ENCODE assay signal across 28 mouse cellular contexts in the genomic region with DNA sequence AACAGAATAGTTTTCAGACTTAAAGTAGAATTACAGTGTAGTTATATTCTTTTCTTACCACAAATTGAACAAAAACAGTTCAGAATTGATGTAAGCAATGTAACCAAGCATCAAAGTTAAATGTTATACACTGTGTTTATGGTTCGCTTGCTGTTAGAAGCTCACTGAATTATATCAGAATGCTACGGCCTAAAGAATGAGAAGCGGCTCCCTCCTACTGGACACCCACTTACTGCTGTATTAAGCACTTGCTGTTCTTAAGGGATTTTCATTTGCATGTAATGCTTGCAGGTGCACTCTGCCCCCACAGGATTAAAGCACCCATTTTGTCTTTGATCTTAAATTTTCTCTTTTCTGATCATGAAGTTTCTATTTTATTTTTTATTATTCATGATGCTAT.
"Had no signal": no experiment of that assay in that cellular context is flagged by ENCODE, and none has a peak within 500 bp of the region (broad histone marks: within the 10 kb centered on the region; RNA-seq: fewer than 3 reads in every experiment).

No protein-coding gene starts in this region.

- H3K4me1 ChIP-seq: embryonic facial prominence, embryonic 10.5 days; embryonic facial prominence, embryonic 12.5 days; embryonic facial prominence, embryonic 13.5 days; embryonic facial prominence, embryonic 15.5 days; forebrain, embryonic 10.5 days; forebrain, embryonic 12.5 days; forebrain, embryonic 13.5 days; heart, embryonic 10.5 days had no signal

- H3K4me3 ChIP-seq: embryonic facial prominence, embryonic 10.5 days; embryonic facial prominence, embryonic 12.5 days; embryonic facial prominence, embryonic 13.5 days; embryonic facial prominence, embryonic 15.5 days; erythroblast, embryonic 14.5 days; forebrain, embryonic 10.5 days; forebrain, embryonic 12.5 days; forebrain, embryonic 13.5 days; gastrocnemius, adult 2 months; heart, adult 2 months; heart, embryonic 10.5 days had no signal

- H3K36me3 ChIP-seq: embryonic facial prominence, embryonic 10.5 days; embryonic facial prominence, embryonic 12.5 days; embryonic facial prominence, embryonic 13.5 days; embryonic facial prominence, embryonic 15.5 days; forebrain, embryonic 10.5 days; forebrain, embryonic 12.5 days; heart, embryonic 10.5 days had no signal

- ATAC-seq: forebrain, embryonic 13.5 days; forebrain, embryonic 14.5 days; forebrain, embryonic 16.5 days; forebrain, postnatal 0 days had no signal

- H3K9me3 ChIP-seq: embryonic facial prominence, embryonic 10.5 days; embryonic facial prominence, embryonic 12.5 days; embryonic facial prominence, embryonic 13.5 days; embryonic facial prominence, embryonic 15.5 days; forebrain, embryonic 10.5 days; forebrain, embryonic 12.5 days; forebrain, embryonic 13.5 days; heart, embryonic 10.5 days had no signal

- H3K27me3 ChIP-seq: embryonic facial prominence, embryonic 12.5 days; embryonic facial prominence, embryonic 13.5 days; embryonic facial prominence, embryonic 15.5 days; forebrain, embryonic 12.5 days; forebrain, embryonic 13.5 days had no signal

- H3K27ac ChIP-seq: embryonic facial prominence, embryonic 10.5 days; embryonic facial prominence, embryonic 12.5 days; embryonic facial prominence, embryonic 13.5 days; embryonic facial prominence, embryonic 15.5 days; forebrain, embryonic 10.5 days; forebrain, embryonic 12.5 days; forebrain, embryonic 13.5 days; gastrocnemius, adult 2 months; heart, adult 2 months; heart, embryonic 10.5 days had no signal

- H3K9ac ChIP-seq: embryonic facial prominence, embryonic 12.5 days; embryonic facial prominence, embryonic 13.5 days; embryonic facial prominence, embryonic 15.5 days; forebrain, embryonic 12.5 days; forebrain, embryonic 13.5 days; forebrain, postnatal 0 days had no signal

- H3K4me2 ChIP-seq: embryonic facial prominence, embryonic 12.5 days; embryonic facial prominence, embryonic 13.5 days; embryonic facial prominence, embryonic 15.5 days; forebrain, embryonic 12.5 days; forebrain, embryonic 13.5 days had no signal

- DNase-seq: cerebellum, adult 8-10 months; cerebellum, adult 9-10 months; cerebellum, adult 9-11 months; cerebellum, postnatal 10 days; cerebellum, postnatal 14 days; cerebellum, postnatal 25 days; cerebellum, postnatal 36 days; embryo, embryonic 11 days; forebrain, postnatal 0 days; gastrocnemius, adult 2 months; gastrocnemius, postnatal 10 days; gastrocnemius, postnatal 14 days; gastrocnemius, postnatal 25 days; gastrocnemius, postnatal 36 days; heart, adult 11 months; heart, adult 18-20 months; heart, adult 2 months had no signal
